Mouse (Mus musculus) olfactory bulb, adult 2 months (tissue): ENCODE measurements at regions not wholly inside any gene's neighbourhood (a gene's known extent, or its start where the extent isn't known, plus 50 kb on each side); places are given as distances from the start of the nearest gene placed in this dataset.

Source experiments
- CTCF ChIP-seq: fragments of 200-500 bp; IDR thresholded peaks from 2 replicates; pipeline ENCODE4 v1.5.1; 2012; ENCODE audit warnings: low read depth, mild to moderate bottlenecking, low read length, moderate library complexity; ENCODE audit not compliant: insufficient read depth
- POLR2A ChIP-seq: fragments of 200-500 bp; IDR thresholded peaks from 2 replicates; pipeline ENCODE4 v1.6.1; 2012; ENCODE audit warnings: mild to moderate bottlenecking, low read depth, low read length, moderate library complexity; ENCODE audit not compliant: insufficient read depth

GRCm38 (mm10) chr15:25047875-25048274 lies 365.7 kb downstream of the Basp1 start:
- no peak for TF ChIP-seq CTCF
- no peak for TF ChIP-seq POLR2A
